Mouse (Mus musculus): ENCODE measurements around the gene Cdkl1.

DNA sequence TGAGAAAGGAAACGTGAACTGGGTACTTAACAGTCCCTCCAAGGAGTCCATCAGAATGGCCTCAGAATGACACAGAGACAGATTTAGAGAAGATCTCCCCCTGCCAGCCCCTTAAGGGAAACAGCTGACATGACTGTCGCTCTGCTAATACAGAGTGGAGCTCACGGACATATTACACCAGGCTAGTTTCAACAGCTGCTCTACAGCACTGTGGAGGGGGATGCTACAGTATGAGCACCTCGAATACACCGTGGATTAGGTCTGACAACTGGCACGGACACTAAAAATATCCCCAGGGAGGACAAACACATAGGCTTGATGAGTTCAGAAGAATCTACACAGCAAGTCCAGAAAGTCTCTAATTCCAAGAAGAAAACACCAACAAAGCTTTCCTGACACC is 92.7 kb downstream of the Cdkl1 start:
- TF ChIP-seq CTCF (IDR thresholded peaks at IDR 0.05; ENCODE audit: control insufficient read depth, insufficient read depth, insufficient read length) (no peak), MAX (IDR thresholded peaks at IDR 0.05) (no peak)

All from C2C12 (cell line).